Mouse (Mus musculus): ENCODE measurements around the gene Rlf. TPM values are rescaled to one million over a fixed set of nuclear protein-coding genes. Genes with fewer than 3 reads are reported as not detected.
A peak's percentile ranks its signal among the peaks of the same experiment; 100 is the strongest.

Gene Rlf
- total RNA-seq (2021) = 1 to 10 TPM; 8.0 to 8.9 TPM
- long read RNA-seq, experiment 1, full-length matches to known transcripts = 3 of 6 reads
- long read RNA-seq, experiment 1, partial matches to known transcripts = 0 of 6 reads
- long read RNA-seq, experiment 1, other reads (novel, unspliced or antisense) = 3 of 6 reads
- long read RNA-seq, experiment 2, full-length matches to known transcripts = 2 of 3 reads
- long read RNA-seq, experiment 2, partial matches to known transcripts = 1 of 3 reads
- long read RNA-seq, experiment 2, other reads (novel, unspliced or antisense) = 0 of 3 reads

DNA sequence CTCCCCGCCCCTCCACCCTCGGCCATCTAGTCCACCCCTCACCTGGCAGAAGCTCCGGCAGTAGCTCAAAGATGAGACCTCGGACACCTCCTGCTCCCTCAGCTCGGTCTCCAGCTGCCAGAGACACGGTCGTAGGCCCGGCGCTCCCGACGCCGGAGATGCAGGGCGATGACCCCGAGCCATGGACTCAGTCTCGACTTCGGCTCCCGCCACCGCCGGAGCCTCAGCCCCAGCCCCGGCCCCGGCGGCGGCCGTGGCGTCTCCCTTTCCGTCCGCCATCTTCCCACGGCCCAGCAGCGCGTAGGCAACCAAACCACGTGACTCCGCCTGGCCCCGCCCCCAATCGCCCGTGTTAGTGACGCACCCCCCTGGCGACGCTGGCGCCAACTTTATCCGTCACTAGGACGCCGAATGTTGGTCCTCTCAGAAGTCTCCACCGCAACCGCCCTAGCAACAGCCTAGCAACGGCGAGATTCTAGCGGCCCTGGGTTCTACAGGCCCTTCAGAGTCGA lies at the start of gene Rlf:
Rlf (minus strand) TSS at position 292 of the 512 bp plus-strand sequence.
- DNase-seq (ENCODE audit: low spot score) = peak; percentile 99

DNA sequence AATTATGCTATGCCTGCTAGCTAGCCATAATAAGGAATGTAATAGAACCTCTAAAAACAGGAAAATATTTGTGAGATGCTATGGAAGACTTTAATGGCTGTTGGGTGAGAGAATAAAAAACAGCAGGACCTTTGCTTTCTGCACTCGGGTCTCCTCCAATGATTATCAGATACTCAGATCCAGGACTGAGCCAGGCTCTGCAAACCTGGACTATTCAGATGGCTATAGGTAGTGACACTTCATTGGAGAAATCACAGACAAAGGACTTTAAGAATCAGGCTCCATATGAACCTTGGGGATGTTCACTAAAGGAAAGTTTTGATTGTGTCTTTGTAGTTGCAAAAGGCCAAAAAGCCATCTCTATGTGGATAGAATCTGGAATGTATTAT lies 26.7 kb upstream of the Rlf start:
- DNase-seq (ENCODE audit: low spot score) = no peak

DNA sequence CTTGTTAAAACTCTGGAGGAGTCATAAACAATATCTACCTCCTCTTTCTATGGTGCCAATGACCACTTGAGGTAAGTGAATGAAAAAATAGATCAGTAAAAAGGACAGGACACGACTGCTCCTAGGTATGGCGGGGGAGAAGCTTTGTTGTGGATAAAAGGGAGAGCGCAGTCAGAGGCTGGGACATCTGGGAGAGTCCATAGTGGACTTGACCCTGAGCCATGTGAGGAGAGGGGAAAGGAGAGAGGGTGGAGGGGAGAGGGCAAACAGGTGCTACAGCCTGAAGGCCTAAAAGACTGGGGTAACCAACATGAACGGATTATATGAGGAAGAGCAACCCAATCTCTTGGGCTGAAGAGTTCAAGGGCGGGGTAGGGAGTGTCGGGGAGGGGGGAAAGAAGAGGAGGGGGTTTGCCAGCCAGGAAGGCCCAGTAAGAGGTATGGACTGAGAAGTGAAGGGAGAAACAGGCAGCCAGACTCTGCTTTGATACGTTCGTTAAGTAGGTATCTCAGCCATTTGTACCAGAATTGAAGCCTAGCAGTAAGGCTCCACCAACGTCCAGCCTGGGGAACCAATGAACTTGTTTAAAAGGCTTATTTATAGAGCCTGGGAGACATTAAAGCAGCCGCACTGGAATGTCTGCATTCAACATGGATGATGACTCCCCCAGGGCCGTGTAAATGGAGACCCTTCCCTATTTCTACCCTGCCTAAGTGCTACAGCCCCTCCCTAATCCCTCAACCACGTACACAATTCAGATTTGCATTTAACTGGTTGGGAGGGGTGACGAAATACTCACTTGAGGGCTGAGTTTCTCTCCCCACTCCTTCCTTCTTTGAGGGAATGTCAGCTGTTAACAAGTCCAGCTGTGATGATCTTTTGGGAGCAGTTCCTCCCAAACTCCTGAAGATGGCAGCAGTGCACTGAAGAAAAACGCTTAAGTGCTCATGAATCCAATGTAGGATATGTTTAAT lies 26.0 kb upstream of the Rlf start:
- DNase-seq (ENCODE audit: low spot score) = no peak

DNA sequence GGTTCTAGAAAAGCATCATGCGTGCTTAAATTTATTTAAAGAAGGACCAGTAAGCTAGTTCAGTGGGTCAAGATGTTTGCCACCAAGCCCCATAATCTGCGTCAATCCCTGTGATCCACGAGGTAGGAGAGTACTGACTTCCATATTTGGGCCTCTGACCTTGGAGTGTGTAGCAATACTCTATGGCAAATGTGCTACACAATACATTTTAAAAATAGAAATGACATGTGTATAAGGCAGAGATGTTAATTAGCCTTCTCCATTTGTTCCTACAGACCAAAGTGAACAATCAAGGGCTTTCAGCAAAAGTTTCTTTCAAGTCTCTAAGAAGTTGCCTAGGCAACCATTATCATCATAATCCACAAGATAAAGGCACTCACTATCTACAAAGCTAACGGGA lies 25.0 kb upstream of the Rlf start:
- no peak for DNase-seq (ENCODE audit: low spot score)

DNA sequence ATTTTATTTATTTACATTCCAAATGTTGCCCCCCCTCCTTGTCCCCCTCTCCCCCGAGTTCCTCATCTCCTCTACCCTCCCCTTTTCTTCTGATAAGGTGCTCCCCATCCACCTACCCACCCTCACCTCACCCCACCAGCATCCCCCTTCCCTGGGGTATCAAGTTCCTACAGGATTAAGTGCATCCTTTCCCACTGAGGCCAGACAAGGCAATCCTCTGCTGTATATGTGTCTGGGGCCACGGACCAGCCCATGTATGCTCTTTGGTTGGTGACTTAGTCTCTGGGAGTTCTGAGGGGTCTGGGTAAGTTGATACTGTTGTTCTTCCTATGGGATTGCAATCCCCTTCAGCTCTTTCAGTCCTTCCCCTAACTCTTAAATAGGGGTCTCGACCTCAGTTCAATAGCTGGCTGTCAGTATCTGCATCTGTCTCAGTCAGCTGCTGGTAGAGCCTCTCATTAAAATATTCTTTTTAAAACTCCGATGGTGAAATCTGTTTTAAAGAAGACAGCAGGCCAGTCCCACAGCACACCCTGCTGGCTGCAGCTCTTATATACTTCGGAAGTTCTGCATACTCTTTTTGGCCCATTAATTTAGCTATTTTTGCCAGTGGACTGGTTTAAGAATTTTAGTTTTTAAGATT lies 17.0 kb upstream of the Rlf start:
- DNase-seq (ENCODE audit: low spot score) = peak; percentile 15

DNA sequence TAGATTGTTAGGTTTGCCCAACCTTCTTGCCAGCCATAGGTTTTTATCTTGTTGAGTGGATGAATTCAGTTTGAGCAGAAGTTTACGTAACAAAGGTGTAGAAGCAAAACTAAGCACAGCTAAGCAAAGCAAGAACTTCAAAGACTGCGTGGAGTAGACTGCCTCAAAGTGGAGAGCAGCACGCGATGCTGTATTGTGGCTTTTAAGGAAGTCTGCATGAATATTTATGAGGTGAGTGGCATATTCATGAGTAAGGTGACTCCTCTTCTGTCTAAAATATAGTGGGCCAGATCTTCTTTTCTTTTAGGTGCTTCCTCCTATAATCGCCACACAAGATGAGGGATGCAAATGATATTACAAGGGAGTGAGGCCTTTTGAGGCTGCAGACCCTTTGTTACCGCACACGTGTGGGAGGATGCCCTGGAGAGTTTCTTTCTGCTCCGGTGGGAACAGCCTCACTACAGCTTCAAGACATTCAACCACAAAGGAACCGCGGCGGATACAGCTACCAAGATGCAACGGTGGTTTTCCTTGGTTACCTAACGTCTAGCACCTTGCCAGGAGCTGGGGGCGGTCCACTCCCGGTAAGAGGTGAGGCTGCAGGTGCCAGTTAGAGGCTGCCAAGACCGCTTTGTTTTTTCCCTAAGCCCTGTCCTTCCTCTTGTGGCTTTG lies 16.2 kb upstream of the Rlf start:
- no peak for DNase-seq (ENCODE audit: low spot score)

DNA sequence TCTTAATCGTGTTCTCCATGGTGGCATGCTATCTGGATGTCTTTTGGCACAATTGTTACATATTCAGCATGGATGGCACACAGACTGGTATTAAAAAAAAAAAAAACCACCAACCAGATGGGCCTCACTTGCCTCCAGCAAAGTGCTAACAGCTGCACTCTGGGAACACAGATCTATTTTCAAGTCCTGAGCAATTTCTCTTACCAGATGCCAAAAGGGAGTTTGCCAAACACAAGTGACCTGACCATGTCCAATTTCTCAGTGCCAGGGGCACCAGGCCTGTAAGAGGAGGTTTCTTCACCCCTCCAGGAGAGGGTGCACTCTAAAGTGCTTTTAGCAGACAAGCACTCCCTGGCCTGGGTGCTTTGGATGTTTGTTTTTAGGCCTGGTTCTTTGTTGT lies 12.2 kb upstream of the Rlf start:
- peak; percentile 62 for DNase-seq (ENCODE audit: low spot score)

DNA sequence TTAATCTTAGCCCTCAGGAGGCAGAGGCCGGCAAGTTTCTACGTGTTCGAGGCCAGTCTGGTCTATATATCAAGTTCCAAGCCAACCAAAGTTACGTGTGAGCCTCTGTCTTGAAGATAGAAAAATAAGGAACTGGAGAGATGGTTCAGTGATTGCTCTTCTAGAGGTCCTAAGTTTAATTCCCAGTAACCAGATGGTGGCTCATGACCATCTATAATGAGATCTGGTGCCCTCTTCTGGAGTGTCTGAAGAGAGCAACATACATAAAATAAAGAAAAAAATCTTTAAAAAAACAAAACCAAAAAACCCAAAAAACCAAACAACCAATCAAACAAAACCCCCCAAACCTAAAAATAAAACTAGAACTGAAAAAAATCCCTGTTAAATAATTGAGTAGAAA lies 10.3 kb upstream of the Rlf start:
- no peak for DNase-seq (ENCODE audit: low spot score)

DNA sequence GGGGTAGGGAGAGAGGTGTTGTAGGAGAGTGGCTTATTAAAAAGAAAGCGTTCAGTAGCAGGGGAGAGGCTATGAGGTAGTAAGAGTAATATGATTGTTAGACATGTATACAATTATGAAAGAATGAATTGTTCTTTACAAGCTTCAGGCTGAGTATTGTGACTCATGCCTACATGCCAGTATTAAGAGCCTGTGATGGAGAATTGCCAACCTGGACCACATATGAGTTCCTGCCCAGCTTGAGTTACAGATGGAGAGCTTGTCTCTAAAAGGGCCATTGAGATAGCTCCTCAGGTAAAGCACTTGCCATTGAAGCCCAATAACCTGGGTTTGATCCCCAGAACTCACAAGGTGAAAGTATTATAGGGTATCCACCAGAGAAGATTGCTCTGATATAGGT lies 8.3 kb upstream of the Rlf start:
- DNase-seq (ENCODE audit: low spot score) = no peak

DNA sequence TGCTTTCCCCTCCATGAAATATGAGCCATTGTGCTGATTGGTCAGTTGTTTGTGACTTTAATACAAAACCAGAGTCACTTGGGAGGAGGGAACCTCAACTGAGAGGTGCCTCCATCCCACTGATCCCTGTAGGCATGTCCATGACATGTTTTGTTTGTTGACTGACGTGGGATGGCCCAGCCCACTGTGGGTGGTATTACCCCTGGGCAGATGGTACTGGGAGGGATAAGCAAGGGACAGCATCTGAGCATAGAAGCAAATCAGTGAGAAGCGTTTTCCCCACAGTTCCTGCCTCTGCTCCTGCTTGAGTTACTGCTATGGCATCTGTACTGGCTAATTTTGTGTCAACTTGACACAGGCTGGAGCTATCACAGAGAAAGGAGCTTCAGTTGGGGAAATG lies 1.3 kb upstream of the Rlf start:
- DNase-seq (ENCODE audit: low spot score) = no peak

DNA sequence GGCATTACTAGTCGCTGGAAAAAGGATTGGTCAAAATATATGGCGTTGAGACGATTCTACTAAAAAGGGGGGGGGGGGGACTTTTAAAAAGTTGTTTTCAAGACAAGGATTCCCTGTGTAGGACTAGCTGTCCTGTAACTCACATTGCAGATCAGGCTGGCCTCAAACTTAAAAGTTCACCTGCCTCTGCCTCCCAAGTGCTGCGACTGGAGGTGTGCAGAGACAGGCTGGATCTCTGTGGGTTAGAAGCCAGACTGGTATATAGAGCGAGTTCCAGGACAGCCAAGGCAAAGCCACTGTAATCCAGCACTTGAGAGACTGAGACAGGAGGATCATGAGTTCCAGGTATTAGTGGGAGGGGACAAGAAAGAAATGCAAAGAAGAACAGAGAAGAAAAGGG lies 605 bp upstream of the Rlf start:
- DNase-seq (ENCODE audit: low spot score) = no peak

DNA sequence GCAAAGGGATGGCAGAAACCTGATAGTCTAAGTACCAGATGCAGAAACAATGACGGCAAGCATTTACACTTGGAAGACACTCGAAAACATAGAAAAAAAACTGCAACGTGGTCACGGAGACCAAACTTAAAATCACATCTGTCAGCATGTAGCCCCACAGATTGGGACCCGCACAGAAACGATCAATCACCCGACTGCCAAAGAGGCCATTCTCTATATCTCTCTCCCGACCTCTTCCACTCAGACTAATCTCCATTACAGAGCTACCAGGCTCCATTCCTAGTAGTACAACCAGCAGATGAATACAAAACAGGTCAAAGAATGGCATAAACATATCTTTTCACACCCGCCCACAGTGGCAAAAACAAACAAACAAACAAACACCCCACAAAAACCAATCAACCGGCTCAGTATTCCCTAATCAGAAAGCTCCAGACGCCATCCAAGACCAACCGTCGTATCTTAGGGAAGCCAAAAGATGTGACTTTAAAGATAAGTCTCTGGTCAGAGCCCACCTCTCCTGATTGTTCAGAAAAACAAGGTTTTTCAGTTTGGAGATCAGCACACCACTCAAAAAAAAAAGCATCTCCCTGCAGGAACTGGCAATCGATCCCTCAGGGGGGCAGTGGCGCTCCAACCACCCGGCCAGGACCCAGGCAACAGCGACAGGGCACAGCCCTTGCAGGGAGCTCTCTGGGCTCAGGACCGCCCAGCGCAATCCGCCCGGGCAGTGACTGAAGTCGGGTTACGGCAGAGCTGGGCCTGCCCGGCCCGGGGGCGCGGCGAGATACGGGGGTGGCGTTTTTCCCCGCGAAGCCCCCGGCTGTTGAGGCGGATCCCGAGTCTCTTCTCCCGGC lies 720 bp downstream of the Rlf start:
- DNase-seq (ENCODE audit: low spot score) = peak; percentile 27

DNA sequence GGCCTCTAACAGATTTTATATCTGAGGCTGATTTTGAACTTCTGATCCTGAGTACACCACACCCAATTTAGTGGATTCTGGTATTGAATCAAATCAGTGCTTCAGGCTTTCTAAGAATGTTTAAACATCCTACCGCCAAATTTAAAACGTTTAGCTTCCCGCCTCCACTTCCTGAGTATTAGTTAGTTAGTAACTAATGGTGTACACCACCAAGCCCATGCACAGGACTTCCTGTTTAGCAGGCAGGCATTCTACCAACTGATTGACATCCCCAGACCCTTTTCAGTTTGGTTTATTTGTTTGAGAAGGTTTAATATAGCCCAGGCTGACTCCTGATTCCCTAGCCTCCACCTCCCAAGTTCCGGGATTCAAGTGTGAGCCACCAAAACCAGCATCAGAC lies 6.0 kb downstream of the Rlf start:
- DNase-seq (ENCODE audit: low spot score) = no peak

DNA sequence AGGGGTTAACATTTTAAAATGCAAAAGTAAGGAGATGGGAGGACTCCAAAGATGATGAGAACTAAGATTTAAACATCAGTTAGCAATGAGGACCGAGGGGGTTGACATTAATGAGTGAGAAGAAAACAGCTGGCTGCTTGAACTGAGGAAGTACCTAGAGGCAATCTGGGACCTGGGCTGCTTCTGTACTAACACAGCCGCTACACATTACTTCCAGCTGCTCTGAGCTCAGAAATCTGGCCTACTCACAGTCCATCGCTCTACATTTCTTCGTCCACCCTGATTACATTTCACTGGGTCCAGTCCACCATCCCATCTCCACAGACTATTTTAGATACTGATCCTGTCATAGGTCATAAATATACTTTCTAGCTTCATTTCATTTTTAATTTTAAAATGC lies 17.0 kb downstream of the Rlf start:
- peak; percentile 45 for DNase-seq (ENCODE audit: low spot score)

DNA sequence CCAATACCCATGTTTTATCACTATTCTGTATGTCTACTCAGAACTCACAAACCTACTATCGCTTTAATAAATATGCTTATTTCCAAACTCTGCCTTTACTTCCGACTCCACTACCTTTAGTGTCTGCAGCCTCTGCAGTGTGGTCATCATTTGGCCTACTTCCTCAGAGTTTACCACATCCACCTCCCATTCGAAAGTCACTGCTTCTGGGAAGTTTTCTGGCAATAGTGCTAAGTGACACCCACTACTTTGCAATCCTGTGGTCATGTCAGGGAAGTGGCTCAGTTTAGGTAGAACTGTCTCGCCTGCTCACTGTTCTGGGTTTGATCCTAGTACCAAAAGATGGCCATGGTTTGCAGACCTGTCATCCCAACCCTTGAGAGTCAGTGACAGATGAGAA lies 17.9 kb downstream of the Rlf start:
- DNase-seq (ENCODE audit: low spot score) = no peak

DNA sequence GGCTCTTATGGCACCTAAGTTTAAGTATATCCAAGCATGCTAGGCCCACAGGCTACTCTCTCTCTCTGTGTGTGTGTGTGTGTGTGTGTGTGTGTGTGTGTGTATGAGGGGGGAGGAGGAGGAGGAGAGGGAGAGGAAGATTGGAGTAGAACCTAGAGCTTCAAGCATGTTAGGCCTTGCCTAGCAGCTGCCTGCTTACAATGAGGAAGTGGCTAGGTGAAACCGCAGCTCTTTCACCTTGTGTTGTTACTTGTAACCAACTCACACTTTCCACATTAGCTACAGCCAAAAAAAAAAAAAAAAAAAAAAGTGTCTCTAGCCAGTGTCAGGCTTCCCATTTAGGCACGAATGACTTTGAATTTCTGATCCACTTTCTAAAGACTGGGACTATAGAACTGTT lies 18.7 kb downstream of the Rlf start:
- no peak for DNase-seq (ENCODE audit: low spot score)

DNA sequence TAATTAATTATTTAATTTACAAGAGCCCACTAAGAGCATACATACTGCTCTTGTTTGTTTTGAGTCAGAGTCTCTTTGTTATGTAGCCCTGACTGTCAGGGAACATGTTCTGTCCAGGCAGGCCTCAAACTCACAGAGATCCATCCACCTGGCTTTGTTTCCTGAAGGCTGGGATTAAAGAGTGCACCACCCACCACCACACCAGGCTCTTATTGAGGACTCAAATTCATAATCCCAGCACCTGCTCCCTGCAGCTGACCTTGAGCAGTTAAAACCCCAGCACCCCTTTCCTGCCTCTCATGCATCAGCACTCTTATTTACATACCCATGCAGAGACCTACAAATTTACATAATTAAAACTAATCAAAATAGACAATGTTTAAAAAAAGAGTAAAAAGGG lies 20.1 kb downstream of the Rlf start:
- DNase-seq (ENCODE audit: low spot score) = no peak

DNA sequence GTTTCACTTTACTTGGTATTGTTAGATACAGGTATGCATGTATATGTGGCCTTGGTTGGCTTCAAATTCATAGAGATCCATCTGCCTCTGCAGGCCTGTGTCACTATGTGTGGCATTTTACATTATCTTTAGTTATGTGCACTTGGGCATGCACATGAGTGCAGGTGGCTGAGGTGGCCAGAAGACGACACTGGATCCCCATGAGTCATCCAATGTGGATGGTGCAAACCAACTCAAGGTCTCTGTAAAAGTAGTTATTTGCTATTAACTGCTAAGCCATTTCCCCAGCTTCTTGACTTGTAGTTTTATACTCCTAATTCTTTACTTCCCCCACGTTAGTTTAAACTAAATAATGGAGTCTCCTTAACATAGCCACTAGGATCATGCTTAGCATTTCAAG lies 22.6 kb downstream of the Rlf start:
- no peak for DNase-seq (ENCODE audit: low spot score)

DNA sequence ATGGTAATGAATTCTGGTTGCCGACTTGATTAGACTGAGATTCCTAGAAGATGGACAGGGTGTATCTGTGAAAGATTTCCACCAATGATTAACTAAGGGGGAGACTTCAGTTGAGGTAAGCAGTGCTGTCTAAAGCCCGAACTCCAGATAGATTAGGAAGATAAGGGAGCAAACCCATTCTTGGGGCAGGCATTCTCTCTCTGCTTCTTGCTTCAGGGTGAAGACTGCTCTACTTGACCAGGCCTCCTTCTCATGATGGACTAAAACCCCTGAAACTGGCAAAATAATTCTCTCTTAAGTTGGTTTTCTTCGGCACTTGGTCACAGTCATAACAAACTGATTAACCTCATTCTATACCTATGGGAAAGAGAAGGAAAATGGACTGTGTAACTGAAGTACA lies 25.5 kb downstream of the Rlf start:
- no peak for DNase-seq (ENCODE audit: low spot score)

DNA sequence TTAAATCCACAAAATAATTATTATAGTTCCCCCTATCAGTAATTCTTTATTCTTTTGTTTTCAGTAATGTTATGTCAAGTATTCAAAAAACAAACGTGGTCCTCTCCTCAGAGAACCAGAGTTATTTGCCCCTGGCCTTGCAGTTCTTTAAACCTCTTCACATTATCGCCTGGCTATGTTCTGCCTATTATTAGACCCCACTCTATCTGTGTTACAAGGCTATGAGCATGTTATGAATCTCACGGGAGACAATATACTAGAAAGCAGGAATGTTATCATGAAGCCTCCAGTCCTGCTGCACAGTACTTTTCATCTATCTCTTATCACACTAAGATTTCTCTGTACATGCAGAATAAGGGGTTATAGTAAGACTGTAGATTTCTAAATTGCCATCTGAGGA lies 35.2 kb downstream of the Rlf start:
- no peak for DNase-seq (ENCODE audit: low spot score)

DNA sequence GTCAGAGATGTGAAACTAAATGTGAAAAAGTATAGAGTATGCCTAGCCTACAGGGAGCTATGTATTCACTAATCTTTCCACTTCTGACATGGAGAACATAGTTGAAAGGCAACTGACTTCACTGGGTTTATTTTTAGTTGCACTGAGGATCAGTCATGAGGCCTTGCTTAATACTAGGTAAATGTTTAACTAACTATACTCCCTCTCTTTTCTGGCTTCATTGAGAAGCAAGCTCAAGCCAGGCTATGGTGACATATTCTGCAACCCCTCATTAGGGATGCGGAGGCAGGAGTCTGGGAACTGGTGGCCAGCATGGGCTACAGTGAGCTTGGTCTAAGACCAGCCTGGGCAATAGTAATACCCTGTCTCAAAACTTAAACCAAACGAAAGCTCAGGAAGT lies 47.2 kb downstream of the Rlf start:
- no peak for DNase-seq (ENCODE audit: low spot score)

Measured in gastrocnemius, adult 18-20 months (tissue).